Mouse (Mus musculus) bone marrow, adult 2 months (tissue): ENCODE measurements around the gene Adgrv1.

Experiments used
- CTCF ChIP-seq: fragments of 200-500 bp; IDR thresholded peaks from 2 replicates; pipeline ENCODE4 v1.5.1; 2011; ENCODE audit warnings: low read length, control low read depth; ENCODE audit not compliant: control insufficient read depth, insufficient read depth
- POLR2A ChIP-seq: fragments of 200-500 bp; IDR thresholded peaks from 2 replicates; pipeline ENCODE4 v1.6.1; 2011; ENCODE audit warnings: low read depth, mild to moderate bottlenecking, control low read depth, low read length, borderline replicate concordance; ENCODE audit not compliant: control insufficient read depth

GRCm38 (mm10) chr13:81282193-81282592, 350.8 kb downstream of the Adgrv1 start:
- no peak for TF ChIP-seq POLR2A
- TF ChIP-seq CTCF: no peak
